Mouse (Mus musculus) MEL (cell line): ENCODE results near the gene Cx3cr1. TPM values are rescaled to one million over a fixed set of nuclear protein-coding genes. Genes with fewer than 3 reads are reported as not detected.

Experiments
- DNase-seq: peaks from one replicate; pipeline ENCODE4 v3.0.0; 2011; ENCODE audit warnings: low read depth, low spot score
- H3K27ac ChIP-seq: 2 replicates; pipeline ENCODE4 v1.5.1; 2012; ENCODE audit warnings: low read depth, mild to moderate bottlenecking, control low read depth, low read length, moderate library complexity; ENCODE audit not compliant: control insufficient read depth
- H3K27me3 ChIP-seq, 2 experiments: fragments of 150-350 bp in 1 of 2; sonication (generic) in 1 of 2; 2 replicates each; pipeline ENCODE4 v1.6.1; 2012; ENCODE audit warnings: low read length in 2 of 2, mild to moderate bottlenecking in 2 of 2, improper control_type of control experiment in 1 of 2, moderate library complexity in 1 of 2; ENCODE audit not compliant: insufficient read depth in 2 of 2, control insufficient read depth in 1 of 2
- H3K36me3 ChIP-seq, 2 experiments: 2 replicates each; pipeline ENCODE4 v1.6.1; 2012 to 2014; ENCODE audit warnings: low read length in 2 of 2, improper control_type of control experiment in 1 of 2, inconsistent platforms in 1 of 2, mild to moderate bottlenecking in 1 of 2; ENCODE audit not compliant: insufficient read depth in 2 of 2, control insufficient read depth in 1 of 2
- H3K4me1 ChIP-seq, 2 experiments: fragments of 150-350 bp in 1 of 2; sonication (generic) in 1 of 2; 2 replicates each; pipeline ENCODE4 v1.6.1; 2012; ENCODE audit warnings: low read length in 2 of 2, improper control_type of control experiment in 1 of 2, mild to moderate bottlenecking in 1 of 2; ENCODE audit not compliant: insufficient read depth in 2 of 2, control insufficient read depth in 1 of 2
- H3K4me3 ChIP-seq, 2 experiments: fragments of 150-350 bp in 1 of 2; sonication (generic) in 1 of 2; 2 replicates each; pipeline ENCODE4 v1.5.1; 2012; ENCODE audit warnings: low read depth in 2 of 2, low read length in 2 of 2, mild to moderate bottlenecking in 2 of 2, moderate library complexity in 2 of 2, control low read depth in 1 of 2, improper control_type of control experiment in 1 of 2; ENCODE audit not compliant: control insufficient read depth in 1 of 2, insufficient read depth in 1 of 2
- H3K79me2 ChIP-seq: 2 replicates; pipeline ENCODE4 v1.6.1; 2012; ENCODE audit warnings: mild to moderate bottlenecking, low read length, moderate library complexity; ENCODE audit not compliant: control insufficient read depth, poor library complexity, insufficient read depth
- H3K9ac ChIP-seq: 2 replicates; pipeline ENCODE4 v1.6.1; 2012; ENCODE audit warnings: low read depth, mild to moderate bottlenecking, control low read depth, low read length, moderate library complexity; ENCODE audit not compliant: control insufficient read depth, poor library complexity, severe bottlenecking
- H3K9me3 ChIP-seq: fragments of 150-350 bp; sonication (generic); replicated peaks from 2 replicates; pipeline ENCODE4 v1.6.1; 2012; ENCODE audit warnings: mild to moderate bottlenecking, low read length, improper control_type of control experiment, moderate library complexity; ENCODE audit not compliant: insufficient read depth
- BHLHE40 ChIP-seq: IDR thresholded peaks from 2 replicates; pipeline ENCODE4 v1.6.1; 2012; ENCODE audit warnings: low read depth, mild to moderate bottlenecking, inconsistent platforms, low read length, improper control_type of control experiment, borderline replicate concordance
- CHD1 ChIP-seq: IDR thresholded peaks from 2 replicates; pipeline ENCODE4 v1.6.1; 2012; ENCODE audit warnings: low read depth, mild to moderate bottlenecking, inconsistent platforms, low read length, improper control_type of control experiment
- CTCF ChIP-seq, 3 experiments: IDR thresholded peaks in 2 of 3; conservative IDR thresholded peaks in 1 of 3; 2 replicates each; pipeline ENCODE4 v1.5.1; 2011 to 2012; ENCODE audit warnings: low read length in 3 of 3, low read depth in 2 of 3, mild to moderate bottlenecking in 2 of 3, improper control_type of control experiment in 1 of 3, inconsistent platforms in 1 of 3, mixed read lengths in 1 of 3, moderate library complexity in 1 of 3; ENCODE audit not compliant: control insufficient read depth in 1 of 3, insufficient read depth in 1 of 3, poor library complexity in 1 of 3, severe bottlenecking in 1 of 3
- E2F4 ChIP-seq: IDR thresholded peaks from 2 replicates; pipeline ENCODE4 v1.6.1; 2011; ENCODE audit warnings: low read depth, low read length, improper control_type of control experiment, borderline replicate concordance
- ELF1 ChIP-seq: IDR thresholded peaks from 2 replicates; pipeline ENCODE4 v1.6.1; 2014; ENCODE audit warnings: low read depth, mild to moderate bottlenecking, inconsistent platforms, low read length, improper control_type of control experiment, moderate library complexity
- EP300 ChIP-seq, 2 experiments: IDR thresholded peaks; 2 replicates each; pipeline ENCODE4 v1.6.1; 2011; ENCODE audit warnings: improper control_type of control experiment in 2 of 2, low read length in 2 of 2, low read depth in 1 of 2, mild to moderate bottlenecking in 1 of 2
- ETS1 ChIP-seq: IDR thresholded peaks from 2 replicates; pipeline ENCODE4 v1.6.1; 2012; ENCODE audit warnings: low read depth, mild to moderate bottlenecking, inconsistent platforms, low read length, improper control_type of control experiment, moderate library complexity
- GATA1 ChIP-seq: IDR thresholded peaks from 2 replicates; pipeline ENCODE4 v1.6.1; 2011; ENCODE audit warnings: low read depth, low read length, improper control_type of control experiment
- JUND ChIP-seq: IDR thresholded peaks from 2 replicates; pipeline ENCODE4 v1.6.1; 2011; ENCODE audit warnings: low read depth, mild to moderate bottlenecking, improper control_type of control experiment, low read length
- KAT2A ChIP-seq: conservative IDR thresholded peaks from 2 replicates; pipeline ENCODE4 v1.6.1; 2012; ENCODE audit warnings: low read depth, low read length, improper control_type of control experiment, inconsistent platforms
- MAFK ChIP-seq: IDR thresholded peaks from 2 replicates; pipeline ENCODE4 v1.6.1; 2011; ENCODE audit warnings: low read depth, mild to moderate bottlenecking, low read length, improper control_type of control experiment, borderline replicate concordance
- MAX ChIP-seq: IDR thresholded peaks from 2 replicates; pipeline ENCODE4 v1.6.1; 2011; ENCODE audit warnings: low read length, improper control_type of control experiment
- MEF2A ChIP-seq: IDR thresholded peaks from 2 replicates; pipeline ENCODE4 v1.6.1; 2014; ENCODE audit warnings: low read depth, mild to moderate bottlenecking, inconsistent platforms, low read length, improper control_type of control experiment; ENCODE audit not compliant: poor library complexity, insufficient replicate concordance, severe bottlenecking; ENCODE audit errors: extremely low read depth
- MXI1 ChIP-seq: IDR thresholded peaks from 2 replicates; pipeline ENCODE4 v1.6.1; 2011; ENCODE audit warnings: mild to moderate bottlenecking, low read depth, low read length, improper control_type of control experiment
- MYB ChIP-seq: IDR thresholded peaks from 2 replicates; pipeline ENCODE4 v1.6.1; 2011; ENCODE audit warnings: mild to moderate bottlenecking, low read depth, low read length, improper control_type of control experiment
- MYC ChIP-seq: IDR thresholded peaks from 2 replicates; pipeline ENCODE4 v1.6.1; 2011; ENCODE audit warnings: low read depth, mild to moderate bottlenecking, low read length, improper control_type of control experiment, moderate library complexity
- NELFE ChIP-seq: IDR thresholded peaks from 2 replicates; pipeline ENCODE4 v1.6.1; 2011; ENCODE audit warnings: low read depth, low read length, improper control_type of control experiment
- NRF1 ChIP-seq: IDR thresholded peaks from 2 replicates; pipeline ENCODE4 v1.6.1; 2014; ENCODE audit warnings: low read depth, mild to moderate bottlenecking, inconsistent platforms, low read length, improper control_type of control experiment, moderate library complexity; ENCODE audit not compliant: poor library complexity, insufficient read depth, severe bottlenecking
- POLR2A ChIP-seq, 2 experiments: IDR thresholded peaks; 2 replicates each; pipeline ENCODE4 v1.6.1; 2011 to 2012; ENCODE audit warnings: low read length in 2 of 2, mild to moderate bottlenecking in 2 of 2, control low read depth in 1 of 2, improper control_type of control experiment in 1 of 2, low read depth in 1 of 2, moderate library complexity in 1 of 2; ENCODE audit not compliant: control insufficient read depth in 1 of 2, insufficient read depth in 1 of 2, poor library complexity in 1 of 2
- POLR2AphosphoS2 ChIP-seq: IDR thresholded peaks from 2 replicates; pipeline ENCODE4 v1.6.1; 2011; ENCODE audit warnings: low read length, improper control_type of control experiment
- POLR2AphosphoS5 ChIP-seq: IDR thresholded peaks from 2 replicates; pipeline ENCODE4 v1.6.1; 2012; ENCODE audit warnings: low read depth, borderline replicate concordance, mild to moderate bottlenecking, inconsistent platforms, low read length, moderate library complexity, mixed read lengths
- RAD21 ChIP-seq: IDR thresholded peaks from 2 replicates; pipeline ENCODE4 v1.6.1; 2011; ENCODE audit warnings: mild to moderate bottlenecking, low read depth, low read length, improper control_type of control experiment
- RCOR1 ChIP-seq: IDR thresholded peaks from 2 replicates; pipeline ENCODE4 v1.6.1; 2012; ENCODE audit warnings: low read depth, mild to moderate bottlenecking, inconsistent platforms, low read length, improper control_type of control experiment
- SIN3A ChIP-seq: IDR thresholded peaks from 2 replicates; pipeline ENCODE4 v1.6.1; 2012; ENCODE audit warnings: low read length, improper control_type of control experiment, inconsistent platforms
- USF1 ChIP-seq: IDR thresholded peaks from 2 replicates; pipeline ENCODE4 v1.6.1; 2014; ENCODE audit warnings: low read depth, mild to moderate bottlenecking, inconsistent platforms, low read length, improper control_type of control experiment, moderate library complexity
- USF2 ChIP-seq, 2 experiments: IDR thresholded peaks; 2 replicates each; pipeline ENCODE4 v1.6.1; 2011 to 2012; ENCODE audit warnings: improper control_type of control experiment in 2 of 2, low read length in 2 of 2, borderline replicate concordance in 1 of 2, inconsistent platforms in 1 of 2, low read depth in 1 of 2, mild to moderate bottlenecking in 1 of 2; ENCODE audit not compliant: insufficient read depth in 1 of 2
- ZC3H11A ChIP-seq: IDR thresholded peaks from 2 replicates; pipeline ENCODE4 v1.6.1; 2012; ENCODE audit warnings: low read depth, mild to moderate bottlenecking, inconsistent platforms, low read length, improper control_type of control experiment
- ZKSCAN1 ChIP-seq: IDR thresholded peaks from 2 replicates; pipeline ENCODE4 v1.6.1; 2012; ENCODE audit warnings: low read depth, mild to moderate bottlenecking, inconsistent platforms, low read length, improper control_type of control experiment, moderate library complexity
- ZNF384 ChIP-seq: IDR thresholded peaks from 2 replicates; pipeline ENCODE4 v1.6.1; 2012; ENCODE audit warnings: low read depth, mild to moderate bottlenecking, inconsistent platforms, low read length, improper control_type of control experiment
- polyA plus RNA-seq, 2 experiments: library from polyadenylated mRNA; stranded (reverse) in 1 of 2; unstranded in 1 of 2; fragments of >175 nt in 1 of 2; fragments of >200 nt in 1 of 2; gene quantifications; 2 replicates each; pipeline versions ENCODE4 v1.2.1 to v1.2.4; 2012; ENCODE audit warnings: low replicate concordance in 2 of 2, low read depth in 1 of 2; ENCODE audit not compliant: insufficient read length in 2 of 2, insufficient read depth in 1 of 2, missing spikeins in 1 of 2
- total RNA-seq: library from RNA; depleted of rRNA; stranded (reverse); fragments of 300-350 nt; gene quantifications from 2 replicates; pipeline ENCODE4 v1.2.3, GENCODE M21; 2012

Cx3cr1 gene
- total and polyA plus RNA-seq, 3 experiments = not detected

- no peaks in the 10 kb centered on the region for H3K79me2 ChIP-seq
- no peak for TF ChIP-seq POLR2A (IDR thresholded peaks at IDR 0.05; ENCODE audit: control insufficient read depth in 1 of 2, insufficient read depth in 1 of 2, low read depth in 1 of 2, low read length in 2 of 2, poor library complexity in 1 of 2)
- TF ChIP-seq CTCF (IDR thresholded peaks at IDR 0.05 in 2 of 3, conservative IDR thresholded peaks at IDR 0.05 in 1 of 3; ENCODE audit: control insufficient read depth in 1 of 3, insufficient read depth in 1 of 3, low read depth in 2 of 3, low read length in 3 of 3, poor library complexity in 1 of 3, severe bottlenecking in 1 of 3) = no peak
- TF ChIP-seq MEF2A = no peak
- TF ChIP-seq NELFE = no peak
- TF ChIP-seq RCOR1 = no peak
- no peak for TF ChIP-seq USF1
- TF ChIP-seq RAD21 = no peak
- TF ChIP-seq EP300 (IDR thresholded peaks at IDR 0.05; ENCODE audit: low read depth in 1 of 2, low read length in 2 of 2) = no peak
- no peak for TF ChIP-seq ELF1
- no peak for TF ChIP-seq ETS1
- TF ChIP-seq MYC = no peak
- no peak for TF ChIP-seq GATA1
- no peak for TF ChIP-seq SIN3A
- no peak for TF ChIP-seq USF2 (IDR thresholded peaks at IDR 0.05; ENCODE audit: borderline replicate concordance in 1 of 2, insufficient read depth in 1 of 2, low read depth in 1 of 2, low read length in 2 of 2)
- TF ChIP-seq BHLHE40 = no peak
- no peak for TF ChIP-seq POLR2AphosphoS2
- TF ChIP-seq MYB = no peak
- no peak for TF ChIP-seq ZC3H11A
- no peak for TF ChIP-seq E2F4
- no peaks in the 10 kb centered on the region for H3K9me3 ChIP-seq
Observed at GRCm38 (mm10) chr9:120029880-120030279, 39.8 kb downstream of the Cx3cr1 start.

GRCm38 (mm10) chr9:120027401-120028151 is 42.1 kb downstream of the Cx3cr1 start:
- DNase-seq = peak; percentile 88
- Histone ChIP-seq H3K9ac (peak overlapping the region; percentile 49), H3K27ac (no peak overlapping the region), H3K4me3 (peak overlapping the region; percentile 52 to 84), H3K36me3 (no peaks in the 10 kb centered on the region), H3K9me3 (no peaks in the 10 kb centered on the region), H3K4me1 (peaks cover 0 to 2% of the 10 kb centered on the region in 2 experiments; a peak in 1 of 4 replicates), H3K27me3 (no peaks in the 10 kb centered on the region; a peak in 2 of 4 replicates), H3K79me2 (no peaks in the 10 kb centered on the region)
- TF ChIP-seq ZNF384 (no peak), KAT2A (no peak), E2F4 (no peak), CHD1 (no peak), POLR2AphosphoS5 (no peak), CTCF (IDR thresholded peaks at IDR 0.05 in 2 of 3, conservative IDR thresholded peaks at IDR 0.05 in 1 of 3; ENCODE audit: control insufficient read depth in 1 of 3, insufficient read depth in 1 of 3, low read depth in 2 of 3, low read length in 3 of 3, poor library complexity in 1 of 3, severe bottlenecking in 1 of 3) (peak; percentile 74 to 83 (median 82)), NRF1 (peak; percentile 73), GATA1 (no peak), MAFK (no peak), MAX (peak; percentile 55; the same call in 1 of the 2 replicates), MXI1 (peak; percentile 43; the same call in 1 of the 2 replicates), ETS1 (no peak), USF2 (IDR thresholded peaks at IDR 0.05; ENCODE audit: borderline replicate concordance in 1 of 2, insufficient read depth in 1 of 2, low read depth in 1 of 2, low read length in 2 of 2) (no peak), ZKSCAN1 (no peak), MYC (peak; percentile 57; the same call in 1 of the 2 replicates), JUND (no peak)

More at GRCm38 (mm10) chr9:120029880-120030279, 39.8 kb downstream of the Cx3cr1 start:
- DNase-seq = no peak
- H3K4me1 ChIP-seq = peaks cover 0 to 2% of the 10 kb centered on the region in 2 experiments; a peak in 1 of 4 replicates
- no peak overlapping the region for H3K27ac ChIP-seq
- H3K4me3 ChIP-seq = no peak overlapping the region
- no peaks in the 10 kb centered on the region for H3K36me3 ChIP-seq
- no peak overlapping the region for H3K9ac ChIP-seq
- peaks cover 0 to 2% of the 10 kb centered on the region in 2 experiments; a peak in 1 of 4 replicates for H3K27me3 ChIP-seq
